Comparison of ENCODE assay signal across 8 mouse cellular contexts in genomic region chr11:78697753-78698171, GRCm38 (mm10). TPM values are rescaled to one million over a fixed set of nuclear protein-coding genes. Genes with fewer than 3 reads are reported as not detected.
DNase-seq lines count a peak whose midpoint lies in the region; ATAC-seq and TF ChIP-seq lines count a peak whose summit lies in the region.

No protein-coding gene starts in this region.

- under 1% methylated on average over 12 of the region's 12 CpGs for WGBS in forebrain, embryonic 15.5 days
- under 1% methylated on average over 12 of the region's 12 CpGs for WGBS in lung, adult 2 months

- peaks cover 39% of the 10 kb centered on the region for H3K4me1 ChIP-seq in forebrain, embryonic 15.5 days
- H3K4me1 ChIP-seq in lung, adult 2 months (ENCODE audit: control insufficient read depth, insufficient read depth, low read length), result peaks cover 10% of the 10 kb centered on the region

- TF ChIP-seq CTCF in lung, adult 2 months (IDR thresholded peaks at IDR 0.05; ENCODE audit: insufficient read depth, low read length), result no peak

- H3K4me2 ChIP-seq in forebrain, embryonic 15.5 days (replicated peaks), result peak overlapping the region; percentile 33

- peak overlapping the region; percentile 93 for H3K27ac ChIP-seq in forebrain, embryonic 15.5 days (replicated peaks)

- no peaks in the 10 kb centered on the region for H3K36me3 ChIP-seq in forebrain, embryonic 15.5 days

- no peaks in the 10 kb centered on the region for H3K27me3 ChIP-seq in forebrain, embryonic 15.5 days

- peak; percentile 98 for DNase-seq in ES-CJ7 (ENCODE audit: low read depth, low spot score)
- peak; percentile 96 for DNase-seq in cerebellum, adult 11-12 months
- DNase-seq in heart, postnatal 25 days (ENCODE audit: low spot score), result peak; percentile 84
- peak; percentile 87 to 95 for DNase-seq in layer of hippocampus, adult 18-20 months (ENCODE audit: low spot score in 2 of 2)
- peak; percentile 89 for DNase-seq in lung, adult 2 months
- DNase-seq in thymus, adult 18-20 months, result peak; percentile 65 to 85

- TF ChIP-seq POLR2A in lung, adult 2 months (IDR thresholded peaks at IDR 0.05; ENCODE audit: borderline replicate concordance, extremely low read depth, low read depth, low read length), result no peak

- H3K4me3 ChIP-seq in forebrain, embryonic 15.5 days, result peak overlapping the region; percentile 85
- H3K4me3 ChIP-seq in lung, adult 2 months (replicated peaks; ENCODE audit: extremely low read depth, low read depth, low read length), result peak overlapping the region; percentile 61

- H3K9ac ChIP-seq in forebrain, embryonic 15.5 days (replicated peaks), result peak overlapping the region; percentile 81

- no peaks in the 10 kb centered on the region for H3K9me3 ChIP-seq in forebrain, embryonic 15.5 days

- intact Hi-C loops in heart, postnatal 25 days (cut with DNase I), result loop anchor here (5.0 kb wide), 3 partner anchors 70 to 135 kb away; no protein-coding TSS in a partner anchor

- peak; percentile 97 for ATAC-seq in forebrain, embryonic 15.5 days (replicated peaks)
- peak; percentile 74 for ATAC-seq in neutrophil, adult 5-6 weeks (ENCODE audit: extremely low read depth, insufficient number of reproducible peaks, low FRiP score, poor library complexity, severe bottlenecking)

RNA-seq across cellular contexts. Expression of gene Nlk, which starts 0.6 kb away (rescaled TPM):
- polyA plus RNA-seq in forebrain, embryonic 15.5 days (2015; fragmentation: Nextera tagmentation; extraction: Ambion mirVana), result 31.8 and 31.9 TPM in 2 replicates
- total RNA-seq in heart, postnatal 25 days (2021), result 10 to 100 TPM; 12.4 to 13.3 TPM
- total RNA-seq in layer of hippocampus, adult 18-20 months (2021), result 10 to 100 TPM; 41.8 to 42.0 TPM
- polyA plus RNA-seq in lung, adult 2 months (2012; rRNA removed), result 24.3 and 26.4 TPM in 2 replicates
- total RNA-seq in neutrophil, adult 5-6 weeks (2017), result 41.5 and 46.1 TPM in 2 replicates

RNA-seq across cellular contexts. Expression of gene Ccnq, which starts 53.8 kb away (rescaled TPM):
- polyA plus RNA-seq in forebrain, embryonic 15.5 days (2015; fragmentation: Nextera tagmentation; extraction: Ambion mirVana), result 36.4 and 40.4 TPM in 2 replicates
- 10 to 100 TPM; 12.7 to 16.7 TPM for total RNA-seq in heart, postnatal 25 days (2021)
- total RNA-seq in layer of hippocampus, adult 18-20 months (2021), result 10 to 100 TPM; 19.2 to 19.7 TPM
- polyA plus RNA-seq in lung, adult 2 months (2012; rRNA removed), result 36.7 and 48.2 TPM in 2 replicates
- total RNA-seq in neutrophil, adult 5-6 weeks (2017), result 10.9 and 11.9 TPM in 2 replicates

Comparison
In these comparisons a context has a peak if more than half of its experiments do, and no peak if none do; other contexts are left out.
1. Peak in every context shown above with its lines: DNase-seq, ATAC-seq, H3K4me3 ChIP-seq and H3K27ac ChIP-seq.